Mouse (Mus musculus) embryonic facial prominence, embryonic 14.5 days (tissue): ENCODE measurements around the gene Ugt1a9. TPM values are rescaled to one million over a fixed set of nuclear protein-coding genes. Genes with fewer than 3 reads are reported as not detected.

Source experiments
- ATAC-seq: fragments of 200-750 bp; cut with Nextera tagmentation; 2 replicates; pipeline ENCODE4 v1.8.0; 2017; ENCODE audit warnings: low read depth, moderate number of reproducible peaks, moderate TSS enrichment
- DNase-seq: peaks from one replicate; pipeline ENCODE4 v3.0.0-alpha.2; 2015; ENCODE audit warnings: low spot score
- H3K27ac ChIP-seq: fragments of 300-500 bp; sonication (generic); replicated peaks from 2 replicates; pipeline ENCODE4 v1.5.1; 2014; ENCODE audit warnings: low read depth, mild to moderate bottlenecking, low read length, moderate library complexity
- H3K27me3 ChIP-seq: fragments of 300-500 bp; sonication (generic); replicated peaks from 2 replicates; pipeline ENCODE4 v1.6.1; 2014; ENCODE audit warnings: low read length; ENCODE audit not compliant: control insufficient read depth, insufficient read depth
- H3K36me3 ChIP-seq: fragments of 300-500 bp; sonication (generic); 2 replicates; pipeline ENCODE4 v1.6.1; 2014; ENCODE audit warnings: low read length, mixed read lengths; ENCODE audit not compliant: control insufficient read depth, insufficient read depth
- H3K4me1 ChIP-seq: fragments of 300-500 bp; sonication (generic); 2 replicates; pipeline ENCODE4 v1.6.1; 2014; ENCODE audit warnings: antibody characterized with exemption, low read length; ENCODE audit not compliant: control insufficient read depth, insufficient read depth
- H3K4me2 ChIP-seq: fragments of 300-500 bp; sonication (generic); 2 replicates; pipeline ENCODE4 v1.6.1; 2014; ENCODE audit warnings: low read depth, mild to moderate bottlenecking, low read length, moderate library complexity, mixed read lengths
- H3K4me3 ChIP-seq: fragments of 300-500 bp; sonication (generic); 2 replicates; pipeline ENCODE4 v1.5.1; 2014; ENCODE audit warnings: low read depth, mild to moderate bottlenecking, low read length
- H3K9ac ChIP-seq: fragments of 300-500 bp; sonication (generic); 2 replicates; pipeline ENCODE4 v1.6.1; 2014; ENCODE audit warnings: low read depth, mild to moderate bottlenecking, low read length, moderate library complexity, mixed read lengths
- H3K9me3 ChIP-seq: fragments of 300-500 bp; sonication (generic); 2 replicates; pipeline ENCODE4 v1.6.1; 2016; ENCODE audit warnings: low read length; ENCODE audit not compliant: control insufficient read depth
- WGBS: fragments of 180-500 bp; shearing (Covaris S2); extraction: QIAGEN DNeasy Blood & Tissue Kit; methylation state at CpG from one replicate; pipeline ENCODE4 v1.1.7; 2014; 5-methylcytosine and 5-hydroxymethylcytosine counted together
- polyA plus RNA-seq: library from polyadenylated mRNA; unstranded; fragments of >200 nt; fragmentation: Nextera tagmentation; extraction: Ambion mirVana; gene quantifications from 2 replicates; pipeline ENCODE4 v1.2.1, GENCODE M21; 2014

Gene Ugt1a9
- polyA plus RNA-seq, 1 experiment from 2014 or later, result not detected

- peaks cover 80% of the 10 kb centered on the region for H3K36me3 ChIP-seq
- no peak overlapping the region for H3K9ac ChIP-seq
- H3K4me3 ChIP-seq, result no peak overlapping the region
- H3K4me1 ChIP-seq, result no peaks in the 10 kb centered on the region
- peak; percentile 98 for DNase-seq
- no peak overlapping the region for H3K4me2 ChIP-seq
- H3K9me3 ChIP-seq, result no peaks in the 10 kb centered on the region; the same call in 1 of the 2 replicates
- H3K27me3 ChIP-seq, result no peaks in the 10 kb centered on the region
- H3K27ac ChIP-seq, result no peak overlapping the region
- WGBS, result 74% methylated on average over 4 of the region's 4 CpGs
- ATAC-seq, result peak; percentile 56
Observed at GRCm38 (mm10) chr1:88262255-88262654, 191.7 kb downstream of the Ugt1a9 start.

- DNase-seq, result no peak
- Histone ChIP-seq H3K27ac (no peak overlapping the region), H3K36me3 (peaks cover 87% of the 10 kb centered on the region), H3K9me3 (no peaks in the 10 kb centered on the region), H3K4me1 (no peaks in the 10 kb centered on the region), H3K4me3 (no peak overlapping the region), H3K4me2 (no peak overlapping the region), H3K27me3 (no peaks in the 10 kb centered on the region), H3K9ac (no peak overlapping the region)
- WGBS, result 75% methylated on average over 6 of the region's 6 CpGs
- ATAC-seq, result 0 out of 2 replicates have a peak, but pooled peaks have one; percentile 1
Observed at GRCm38 (mm10) chr1:88262961-88263360, 192.4 kb downstream of the Ugt1a9 start.

- Histone ChIP-seq H3K4me2 (no peak overlapping the region), H3K27ac (no peak overlapping the region), H3K9me3 (no peaks in the 10 kb centered on the region), H3K9ac (no peak overlapping the region), H3K27me3 (no peaks in the 10 kb centered on the region), H3K4me3 (no peak overlapping the region), H3K4me1 (no peaks in the 10 kb centered on the region), H3K36me3 (peaks cover 95% of the 10 kb centered on the region)
- WGBS, result 92% methylated on average over 5 of the region's 5 CpGs
- DNase-seq, result no peak
- ATAC-seq, result no peak
Observed at GRCm38 (mm10) chr1:88263778-88264177, 193.2 kb downstream of the Ugt1a9 start.

- H3K9ac ChIP-seq, result no peak overlapping the region
- WGBS, result 89% methylated on average over 7 of the region's 7 CpGs
Observed at GRCm38 (mm10) chr1:88264237-88264868, 193.8 kb downstream of the Ugt1a9 start.

GRCm38 (mm10) chr1:88264869-88265240 is 194.3 kb downstream of the Ugt1a9 start:
- Histone ChIP-seq H3K9me3 (no peaks in the 10 kb centered on the region), H3K27ac (no peak overlapping the region), H3K4me3 (no peak overlapping the region), H3K4me1 (no peaks in the 10 kb centered on the region), H3K4me2 (no peak overlapping the region), H3K9ac (no peak overlapping the region), H3K27me3 (no peaks in the 10 kb centered on the region), H3K36me3 (peaks cover 100% of the 10 kb centered on the region)
- WGBS, result 79% methylated on average over 4 of the region's 4 CpGs
- DNase-seq (no peak), ATAC-seq (no peak)

More at GRCm38 (mm10) chr1:88264237-88264868, 193.8 kb downstream of the Ugt1a9 start:
- Histone ChIP-seq H3K4me2 (no peak overlapping the region), H3K36me3 (peaks cover 100% of the 10 kb centered on the region), H3K4me1 (no peaks in the 10 kb centered on the region), H3K27ac (no peak overlapping the region), H3K4me3 (no peak overlapping the region), H3K27me3 (no peaks in the 10 kb centered on the region), H3K9me3 (no peaks in the 10 kb centered on the region)
- DNase-seq, result no peak
- ATAC-seq, result no peak

- no peak overlapping the region for H3K27ac ChIP-seq
- H3K9ac ChIP-seq, result no peak overlapping the region
- ATAC-seq (no peak), DNase-seq (no peak)
- no peaks in the 10 kb centered on the region for H3K27me3 ChIP-seq
- H3K9me3 ChIP-seq, result no peaks in the 10 kb centered on the region
- 89% methylated on average over 13 of the region's 13 CpGs for WGBS
- no peak overlapping the region for H3K4me3 ChIP-seq
- peaks cover 91% of the 10 kb centered on the region for H3K36me3 ChIP-seq
- no peaks in the 10 kb centered on the region for H3K4me1 ChIP-seq
- no peak overlapping the region for H3K4me2 ChIP-seq
Observed at GRCm38 (mm10) chr1:88266123-88266522, 195.5 kb downstream of the Ugt1a9 start.

- Histone ChIP-seq H3K4me2 (no peak overlapping the region), H3K9ac (no peak overlapping the region), H3K27ac (no peak overlapping the region), H3K36me3 (peaks cover 90% of the 10 kb centered on the region), H3K4me3 (no peak overlapping the region), H3K4me1 (no peaks in the 10 kb centered on the region), H3K9me3 (no peaks in the 10 kb centered on the region), H3K27me3 (no peaks in the 10 kb centered on the region)
- ATAC-seq (no peak), DNase-seq (no peak)
- 90% methylated on average over 6 of the region's 6 CpGs for WGBS
Observed at GRCm38 (mm10) chr1:88267489-88267888, 196.9 kb downstream of the Ugt1a9 start.

GRCm38 (mm10) chr1:88268070-88268469 is 197.5 kb downstream of the Ugt1a9 start:
- no peaks in the 10 kb centered on the region for H3K9me3 ChIP-seq
- no peak overlapping the region for H3K9ac ChIP-seq
- H3K27me3 ChIP-seq, result no peaks in the 10 kb centered on the region
- WGBS, result 87% methylated on average over 6 of the region's 6 CpGs
- H3K4me1 ChIP-seq, result no peaks in the 10 kb centered on the region
- no peak overlapping the region for H3K4me2 ChIP-seq
- ATAC-seq (no peak), DNase-seq (no peak)
- no peak overlapping the region for H3K4me3 ChIP-seq
- no peak overlapping the region for H3K27ac ChIP-seq
- peaks cover 90% of the 10 kb centered on the region for H3K36me3 ChIP-seq
